Mouse (Mus musculus): Measurements from ENCODE around the gene Fads3. TPM values are rescaled to one million over a fixed set of nuclear protein-coding genes. Genes with fewer than 3 reads are reported as not detected.

Fads3 gene
- polyA plus RNA-seq, 2 experiments: 10.6 to 40.8 TPM

- DNase-seq (ENCODE audit: low spot score) (peak; percentile 50), ATAC-seq (ENCODE audit: low FRiP score, low read depth) (no peak)
- no peak overlapping the region for H3K27ac ChIP-seq (replicated peaks; ENCODE audit: low read depth, low read length)
- no peak for TF ChIP-seq POLR2A (IDR thresholded peaks at IDR 0.05; ENCODE audit: borderline replicate concordance, extremely low read depth, insufficient read depth, insufficient read length)
- H3K4me1 ChIP-seq (ENCODE audit: control insufficient read depth, insufficient read depth, low read length): peaks cover 23% of the 10 kb centered on the region
- no peak overlapping the region for H3K4me3 ChIP-seq (replicated peaks; ENCODE audit: low read length)
- WGBS: 7% methylated on average over 3 of the region's 3 CpGs
- no peaks in the 10 kb centered on the region for H3K9me3 ChIP-seq (ENCODE audit: control insufficient read depth, low read length)
- H3K4me2 ChIP-seq (replicated peaks; ENCODE audit: low read depth, low read length, severe bottlenecking): no peak overlapping the region
- no peak overlapping the region for H3K9ac ChIP-seq (ENCODE audit: low read depth, low read length, severe bottlenecking)
- H3K27me3 ChIP-seq (ENCODE audit: control insufficient read depth, insufficient read depth, low read length): no peaks in the 10 kb centered on the region
- H3K36me3 ChIP-seq (ENCODE audit: control insufficient read depth, insufficient read depth, low read length): peaks cover 9% of the 10 kb centered on the region; the same call in 1 of the 2 replicates
Measured at GRCm38 (mm10) chr19:10038910-10039309, 2.5 kb upstream of the Fads3 start.

GRCm38 (mm10) chr19:10039615-10040014 is 1.8 kb upstream of the Fads3 start:
- H3K36me3 ChIP-seq (ENCODE audit: control insufficient read depth, insufficient read depth, low read length): peaks cover 6% of the 10 kb centered on the region; the same call in 1 of the 2 replicates
- H3K9me3 ChIP-seq (ENCODE audit: control insufficient read depth, low read length): no peaks in the 10 kb centered on the region
- ATAC-seq (ENCODE audit: low FRiP score, low read depth) (no peak), DNase-seq (ENCODE audit: low spot score) (no peak)
- 80% methylated on average over 2 of the region's 2 CpGs for WGBS
- no peak overlapping the region for H3K9ac ChIP-seq (ENCODE audit: low read depth, low read length, severe bottlenecking)
- TF ChIP-seq POLR2A (IDR thresholded peaks at IDR 0.05; ENCODE audit: borderline replicate concordance, extremely low read depth, insufficient read depth, insufficient read length): no peak
- no peaks in the 10 kb centered on the region for H3K27me3 ChIP-seq (ENCODE audit: control insufficient read depth, insufficient read depth, low read length)
- no peak overlapping the region for H3K4me2 ChIP-seq (replicated peaks; ENCODE audit: low read depth, low read length, severe bottlenecking)
- peaks cover 23% of the 10 kb centered on the region for H3K4me1 ChIP-seq (ENCODE audit: control insufficient read depth, insufficient read depth, low read length)
- H3K27ac ChIP-seq (replicated peaks; ENCODE audit: low read depth, low read length): no peak overlapping the region
- H3K4me3 ChIP-seq (replicated peaks; ENCODE audit: low read length): no peak overlapping the region

- 11% methylated on average over 15 of the region's 20 CpGs for WGBS
Measured at GRCm38 (mm10) chr19:10040866-10041387, 442 bp upstream of the Fads3 start.

GRCm38 (mm10) chr19:10042232-10042631 is 863 bp downstream of the Fads3 start:
- no peak for TF ChIP-seq POLR2A (IDR thresholded peaks at IDR 0.05; ENCODE audit: borderline replicate concordance, extremely low read depth, insufficient read depth, insufficient read length)
- Histone ChIP-seq H3K9ac (ENCODE audit: low read depth, low read length, severe bottlenecking) (peak overlapping the region; percentile 69), H3K4me2 (replicated peaks; ENCODE audit: low read depth, low read length, severe bottlenecking) (peak overlapping the region; percentile 96), H3K27ac (replicated peaks; ENCODE audit: low read depth, low read length) (no peak overlapping the region), H3K27me3 (ENCODE audit: control insufficient read depth, insufficient read depth, low read length) (no peaks in the 10 kb centered on the region), H3K36me3 (ENCODE audit: control insufficient read depth, insufficient read depth, low read length) (no peaks in the 10 kb centered on the region), H3K4me3 (replicated peaks; ENCODE audit: low read length) (peak overlapping the region; percentile 73), H3K9me3 (ENCODE audit: control insufficient read depth, low read length) (no peaks in the 10 kb centered on the region), H3K4me1 (ENCODE audit: control insufficient read depth, insufficient read depth, low read length) (peaks cover 23% of the 10 kb centered on the region)
- no peak for DNase-seq (ENCODE audit: low spot score)
- WGBS: 62% methylated on average over 6 of the region's 6 CpGs
- ATAC-seq (ENCODE audit: low FRiP score, low read depth): no peak

More at GRCm38 (mm10) chr19:10040866-10041387, 442 bp upstream of the Fads3 start:
- peaks cover 23% of the 10 kb centered on the region for H3K4me1 ChIP-seq (ENCODE audit: control insufficient read depth, insufficient read depth, low read length)
- no peak for DNase-seq (ENCODE audit: low spot score)
- H3K9me3 ChIP-seq (ENCODE audit: control insufficient read depth, low read length): no peaks in the 10 kb centered on the region
- no peaks in the 10 kb centered on the region for H3K27me3 ChIP-seq (ENCODE audit: control insufficient read depth, insufficient read depth, low read length)
- no peak overlapping the region for H3K27ac ChIP-seq (replicated peaks; ENCODE audit: low read depth, low read length)
- no peak for TF ChIP-seq POLR2A (IDR thresholded peaks at IDR 0.05; ENCODE audit: borderline replicate concordance, extremely low read depth, insufficient read depth, insufficient read length)
- no peak for ATAC-seq (ENCODE audit: low FRiP score, low read depth)
- peak overlapping the region; percentile 73 for H3K4me3 ChIP-seq (replicated peaks; ENCODE audit: low read length)
- peak overlapping the region; percentile 69 for H3K9ac ChIP-seq (ENCODE audit: low read depth, low read length, severe bottlenecking)
- no peaks in the 10 kb centered on the region for H3K36me3 ChIP-seq (ENCODE audit: control insufficient read depth, insufficient read depth, low read length)
- H3K4me2 ChIP-seq (replicated peaks; ENCODE audit: low read depth, low read length, severe bottlenecking): peak overlapping the region; percentile 96

DNA sequence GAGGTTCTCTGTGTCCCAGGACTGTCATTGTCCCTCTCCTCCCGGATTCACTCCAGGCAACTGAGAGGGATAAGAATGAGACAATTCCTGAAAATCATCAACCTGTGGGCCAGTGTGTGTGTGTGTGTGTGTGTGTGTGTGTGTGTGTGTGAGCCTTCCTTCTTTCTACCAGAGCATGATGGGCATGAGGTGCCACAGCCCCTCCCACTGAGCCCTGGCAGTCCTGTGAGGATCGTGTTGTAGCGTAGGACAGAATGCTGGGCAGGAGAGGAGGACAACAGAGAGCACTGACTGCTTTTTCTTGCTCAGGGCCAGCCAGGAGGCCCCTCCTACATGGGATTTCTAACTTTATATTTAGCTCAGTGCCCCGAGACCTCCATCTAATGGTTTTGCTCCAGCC is 1.4 kb downstream of the Fads3 start:
- Histone ChIP-seq H3K9ac (ENCODE audit: low read depth, low read length, severe bottlenecking) (no peak overlapping the region), H3K36me3 (ENCODE audit: control insufficient read depth, insufficient read depth, low read length) (no peaks in the 10 kb centered on the region), H3K4me1 (ENCODE audit: control insufficient read depth, insufficient read depth, low read length) (peaks cover 23% of the 10 kb centered on the region), H3K27me3 (ENCODE audit: control insufficient read depth, insufficient read depth, low read length) (no peaks in the 10 kb centered on the region), H3K9me3 (ENCODE audit: control insufficient read depth, low read length) (no peaks in the 10 kb centered on the region), H3K4me3 (replicated peaks; ENCODE audit: low read length) (no peak overlapping the region), H3K27ac (replicated peaks; ENCODE audit: low read depth, low read length) (no peak overlapping the region), H3K4me2 (replicated peaks; ENCODE audit: low read depth, low read length, severe bottlenecking) (peak overlapping the region; percentile 96; the same call in 1 of the 2 replicates)
- no peak for ATAC-seq (ENCODE audit: low FRiP score, low read depth)
- no peak for DNase-seq (ENCODE audit: low spot score)
- TF ChIP-seq POLR2A (IDR thresholded peaks at IDR 0.05; ENCODE audit: borderline replicate concordance, extremely low read depth, insufficient read depth, insufficient read length): no peak
- 91% methylated on average over 2 of the region's 4 CpGs for WGBS
